Mouse (Mus musculus) embryonic facial prominence, embryonic 10.5 days (tissue): ENCODE results near the gene Kcnj9. TPM values are rescaled to one million over a fixed set of nuclear protein-coding genes. Genes with fewer than 3 reads are reported as not detected.
A peak's percentile ranks its signal among the peaks of the same experiment; 100 is the strongest.

Source experiments
- DNase-seq: peaks from one replicate; pipeline ENCODE4 v3.0.0-alpha.2; 2017; ENCODE audit warnings: low spot score
- H3K27ac ChIP-seq: fragments of 300-500 bp; sonication (generic); replicated peaks from 2 replicates; pipeline ENCODE4 v1.5.1; 2016; ENCODE audit warnings: mild to moderate bottlenecking
- H3K27me3 ChIP-seq: fragments of 300-500 bp; sonication (generic); replicated peaks from 2 replicates; pipeline ENCODE4 v1.6.1; 2016; ENCODE audit warnings: low read depth, mild to moderate bottlenecking; ENCODE audit not compliant: poor library complexity, severe bottlenecking
- H3K36me3 ChIP-seq: fragments of 300-500 bp; sonication (generic); replicated peaks from 2 replicates; pipeline ENCODE4 v1.6.1; 2016; ENCODE audit warnings: mild to moderate bottlenecking, moderate library complexity
- H3K4me1 ChIP-seq: fragments of 300-500 bp; sonication (generic); 2 replicates; pipeline ENCODE4 v1.6.1; 2016
- H3K4me3 ChIP-seq: fragments of 300-500 bp; sonication (generic); 2 replicates; pipeline ENCODE4 v1.5.1; 2016; ENCODE audit warnings: mild to moderate bottlenecking, moderate library complexity
- H3K9me3 ChIP-seq: fragments of 300-500 bp; sonication (generic); 2 replicates; pipeline ENCODE4 v1.6.1; 2016; ENCODE audit warnings: mild to moderate bottlenecking
- WGBS: fragments of 180-500 bp; shearing (Covaris S2); methylation state at CpG from one replicate; pipeline ENCODE4 v1.1.7; 2016; 5-methylcytosine and 5-hydroxymethylcytosine counted together
- polyA plus RNA-seq: library from polyadenylated mRNA; unstranded; fragments of >200 nt; fragmentation: Nextera tagmentation; extraction: Ambion mirVana; gene quantifications from 2 replicates; pipeline ENCODE4 v1.2.1, GENCODE M21; 2016

Gene Kcnj9
- 0.10 and 0.11 TPM in 2 replicates for polyA plus RNA-seq

DNA sequence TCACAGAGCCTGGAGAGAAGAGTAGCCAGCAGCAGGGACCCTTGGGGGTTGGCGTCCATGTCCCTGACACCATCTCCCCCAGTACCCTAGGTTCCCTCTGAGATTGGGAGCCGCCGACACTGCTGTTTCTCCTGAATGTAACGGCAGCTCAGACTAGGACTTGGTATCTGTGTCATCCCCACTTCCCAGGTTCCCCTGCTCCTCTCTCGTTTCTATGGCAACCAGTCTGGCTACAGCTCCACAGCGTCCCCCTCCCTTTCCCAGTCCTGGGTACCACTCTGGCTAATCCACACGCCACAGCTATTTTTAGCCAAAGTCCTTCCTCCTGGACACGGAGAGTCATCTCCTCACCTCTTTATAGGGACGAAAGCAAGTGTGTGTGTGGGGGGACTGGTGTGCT, at the start of gene Kcnj9:
TSS of gene Kcnj9 (minus strand) at position 188 of the 400 bp plus-strand sequence.
- H3K4me1 ChIP-seq: peaks cover 19% of the 10 kb centered on the region
- peaks cover 88% of the 10 kb centered on the region for H3K27me3 ChIP-seq
- no peak within 1 kb of the TSS for H3K4me3 ChIP-seq
- H3K9me3 ChIP-seq: no peaks in the 10 kb centered on the region
- H3K36me3 ChIP-seq: no peaks in the 10 kb centered on the region
- H3K27ac ChIP-seq: no peak within 1 kb of the TSS
- WGBS: 36% methylated on average over 9 of the region's 9 CpGs
- no peak for DNase-seq

GRCm38 (mm10) chr1:172376758-172377458, 47.8 kb upstream of the Kcnj9 start:
- no peak for DNase-seq
- Histone ChIP-seq H3K4me1 (peaks cover 29% of the 10 kb centered on the region), H3K4me3 (peak overlapping the region; percentile 98), H3K36me3 (peaks cover 42% of the 10 kb centered on the region), H3K27ac (peak overlapping the region; percentile 84), H3K9me3 (no peaks in the 10 kb centered on the region), H3K27me3 (no peaks in the 10 kb centered on the region)
- 3% methylated on average over 62 of the region's 62 CpGs for WGBS

DNA sequence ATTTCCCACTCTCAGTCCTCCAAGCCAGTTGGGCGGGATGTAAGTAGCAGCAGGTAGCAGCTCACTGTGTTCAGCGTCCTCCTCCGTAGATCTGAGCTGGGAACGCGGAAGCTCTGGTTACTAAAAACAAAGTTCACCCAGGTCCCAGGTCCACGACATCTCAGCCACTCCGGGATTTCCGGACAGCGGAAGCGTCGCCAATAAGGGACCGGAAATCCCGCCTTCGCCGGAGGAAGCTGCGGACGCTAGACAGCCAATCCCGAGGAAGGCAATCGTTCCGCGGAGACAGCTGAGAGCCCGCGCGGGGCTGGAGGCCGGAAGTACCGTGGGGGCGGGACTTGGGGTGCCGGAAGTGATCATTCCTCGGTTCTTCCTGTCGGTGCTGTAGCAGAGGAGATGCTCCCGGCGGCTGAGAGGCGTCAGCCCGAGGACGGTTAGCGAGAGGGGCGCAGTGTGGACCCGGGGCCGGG, 47.1 kb upstream of the Kcnj9 start, which contains the start of gene Pigm:
TSS of gene Pigm (plus strand) at position 349 of the 470 bp plus-strand sequence.
- DNase-seq: peak; percentile 98
- Histone ChIP-seq H3K27ac (peak within 1 kb of the TSS; percentile 84), H3K4me3 (peak within 1 kb of the TSS; percentile 98), H3K27me3 (no peaks in the 10 kb centered on the region), H3K36me3 (peaks cover 35% of the 10 kb centered on the region), H3K9me3 (no peaks in the 10 kb centered on the region), H3K4me1 (peaks cover 29% of the 10 kb centered on the region)
- under 1% methylated on average over 39 of the region's 39 CpGs for WGBS

DNA sequence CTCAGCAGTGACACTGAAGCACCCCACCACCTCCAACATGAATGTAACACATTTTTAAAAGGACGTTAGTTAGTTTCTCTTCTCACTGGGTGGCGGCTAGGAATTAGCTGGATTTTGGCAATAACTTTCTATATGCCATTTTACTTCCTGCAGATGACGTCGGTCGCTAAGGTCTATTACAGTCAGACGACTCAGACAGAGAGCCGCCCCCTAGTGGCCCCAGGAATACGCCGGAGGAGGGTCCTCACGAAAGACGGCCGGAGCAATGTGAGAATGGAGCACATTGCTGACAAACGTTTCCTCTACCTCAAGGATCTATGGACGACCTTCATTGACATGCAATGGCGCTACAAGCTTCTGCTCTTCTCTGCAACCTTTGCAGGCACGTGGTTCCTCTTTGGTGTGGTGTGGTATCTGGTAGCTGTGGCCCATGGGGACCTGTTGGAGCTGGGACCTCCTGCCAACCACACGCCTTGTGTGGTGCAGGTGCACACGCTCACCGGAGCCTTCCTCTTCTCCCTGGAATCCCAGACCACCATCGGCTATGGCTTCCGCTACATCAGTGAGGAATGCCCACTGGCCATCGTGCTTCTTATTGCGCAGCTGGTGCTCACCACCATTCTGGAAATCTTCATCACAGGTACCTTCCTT, 39.8 kb upstream of the Kcnj9 start:
- H3K27ac ChIP-seq: no peak overlapping the region
- H3K36me3 ChIP-seq: no peaks in the 10 kb centered on the region
- peak; percentile 77 for DNase-seq
- peaks cover 11% of the 10 kb centered on the region; the same call in 1 of the 2 replicates for H3K4me1 ChIP-seq
- H3K9me3 ChIP-seq: no peaks in the 10 kb centered on the region
- 30% methylated on average over 23 of the region's 23 CpGs for WGBS
- H3K27me3 ChIP-seq: peaks cover 14% of the 10 kb centered on the region
- H3K4me3 ChIP-seq: peak overlapping the region; percentile 26

DNA sequence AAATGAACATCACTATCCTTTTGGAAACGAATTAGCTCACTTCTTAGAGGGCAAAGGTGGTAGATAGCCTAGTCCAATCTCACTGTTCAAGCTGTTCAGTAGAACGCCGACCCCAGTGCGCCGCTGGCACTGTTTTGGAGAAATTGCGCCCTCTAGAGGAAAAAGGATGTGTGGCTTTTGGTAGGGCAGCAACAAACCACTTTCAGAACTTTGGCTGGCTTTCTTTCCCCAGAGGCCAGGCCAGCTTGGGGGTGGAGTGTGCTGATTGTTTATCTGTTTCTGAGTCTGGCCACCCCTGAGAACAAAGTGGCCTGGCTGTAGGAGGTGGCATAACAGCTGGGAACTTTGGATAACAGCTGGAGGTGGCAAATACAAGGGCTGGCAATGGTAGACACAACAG, 35.6 kb upstream of the Kcnj9 start:
- Histone ChIP-seq H3K27me3 (peaks cover 22% of the 10 kb centered on the region), H3K9me3 (no peaks in the 10 kb centered on the region), H3K36me3 (no peaks in the 10 kb centered on the region), H3K4me3 (no peak overlapping the region), H3K4me1 (peaks cover 11% of the 10 kb centered on the region; the same call in 1 of the 2 replicates), H3K27ac (no peak overlapping the region)
- 14% methylated on average over 6 of the region's 6 CpGs for WGBS
- DNase-seq: peak; percentile 62

GRCm38 (mm10) chr1:172358341-172358740, 29.2 kb upstream of the Kcnj9 start:
- Histone ChIP-seq H3K36me3 (no peaks in the 10 kb centered on the region), H3K27ac (no peak overlapping the region), H3K4me3 (no peak overlapping the region), H3K9me3 (no peaks in the 10 kb centered on the region), H3K27me3 (peaks cover 57% of the 10 kb centered on the region), H3K4me1 (peaks cover 18% of the 10 kb centered on the region)
- no peak for DNase-seq
- 81% methylated on average over 10 of the region's 10 CpGs for WGBS

- DNase-seq: peak; percentile 62
- Histone ChIP-seq H3K27ac (no peak overlapping the region), H3K4me1 (peaks cover 18% of the 10 kb centered on the region), H3K9me3 (no peaks in the 10 kb centered on the region), H3K36me3 (no peaks in the 10 kb centered on the region), H3K27me3 (peaks cover 65% of the 10 kb centered on the region), H3K4me3 (no peak overlapping the region)
- WGBS: 0% methylated on average over 1 of the region's 1 CpGs
Measured at GRCm38 (mm10) chr1:172357550-172357949, 28.4 kb upstream of the Kcnj9 start.

DNA sequence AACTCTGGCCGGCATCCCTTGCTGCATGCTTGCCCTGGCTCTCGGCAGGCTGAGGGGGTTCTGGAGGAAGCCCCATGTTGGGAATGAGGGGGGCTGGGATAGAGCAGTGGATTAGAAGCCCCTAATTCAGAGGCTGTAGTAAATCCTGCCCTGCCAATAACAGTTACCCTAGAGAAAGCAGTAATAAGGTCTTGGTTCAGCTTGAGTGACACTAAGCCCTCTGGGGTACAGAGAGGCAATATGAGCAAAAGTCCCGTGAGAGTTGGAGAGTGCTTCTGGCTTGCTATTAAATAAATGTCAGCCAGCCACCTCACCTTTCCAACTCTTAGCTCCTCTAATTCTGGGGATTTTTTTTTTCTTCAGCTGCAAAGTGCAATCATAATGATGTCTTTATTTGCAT, 26.2 kb upstream of the Kcnj9 start:
- Histone ChIP-seq H3K4me3 (no peak overlapping the region), H3K4me1 (peaks cover 33% of the 10 kb centered on the region), H3K9me3 (no peaks in the 10 kb centered on the region), H3K27me3 (peaks cover 78% of the 10 kb centered on the region), H3K36me3 (no peaks in the 10 kb centered on the region), H3K27ac (no peak overlapping the region)
- 40% methylated on average over 3 of the region's 3 CpGs for WGBS
- no peak for DNase-seq

GRCm38 (mm10) chr1:172352453-172352852, 23.3 kb upstream of the Kcnj9 start:
- Histone ChIP-seq H3K9me3 (no peaks in the 10 kb centered on the region), H3K27ac (no peak overlapping the region), H3K36me3 (no peaks in the 10 kb centered on the region), H3K27me3 (peaks cover 76% of the 10 kb centered on the region), H3K4me1 (peaks cover 38% of the 10 kb centered on the region), H3K4me3 (no peak overlapping the region)
- DNase-seq: no peak
- 85% methylated on average over 3 of the region's 3 CpGs for WGBS

GRCm38 (mm10) chr1:172352001-172352400, 22.9 kb upstream of the Kcnj9 start:
- H3K36me3 ChIP-seq: no peaks in the 10 kb centered on the region
- no peaks in the 10 kb centered on the region for H3K9me3 ChIP-seq
- peaks cover 38% of the 10 kb centered on the region for H3K4me1 ChIP-seq
- DNase-seq: no peak
- 79% methylated on average over 6 of the region's 6 CpGs for WGBS
- peak overlapping the region; percentile 82; the same call in 1 of the 2 replicates for H3K27ac ChIP-seq
- peaks cover 72% of the 10 kb centered on the region for H3K27me3 ChIP-seq
- no peak overlapping the region for H3K4me3 ChIP-seq

GRCm38 (mm10) chr1:172349916-172350812, 21.0 kb upstream of the Kcnj9 start:
- peak overlapping the region; percentile 82 for H3K27ac ChIP-seq
- no peaks in the 10 kb centered on the region for H3K36me3 ChIP-seq
- peak overlapping the region; percentile 23; the same call in 1 of the 2 replicates for H3K4me3 ChIP-seq

GRCm38 (mm10) chr1:172349504-172349903, 20.4 kb upstream of the Kcnj9 start:
- no peak for DNase-seq
- H3K36me3 ChIP-seq: no peaks in the 10 kb centered on the region
- H3K27ac ChIP-seq: peak overlapping the region; percentile 82
- no peaks in the 10 kb centered on the region for H3K9me3 ChIP-seq
- 48% methylated on average over 5 of the region's 5 CpGs for WGBS
- no peak overlapping the region for H3K4me3 ChIP-seq
- peaks cover 30% of the 10 kb centered on the region for H3K4me1 ChIP-seq
- peaks cover 61% of the 10 kb centered on the region for H3K27me3 ChIP-seq

More at GRCm38 (mm10) chr1:172349916-172350812, 21.0 kb upstream of the Kcnj9 start:
- peaks cover 68% of the 10 kb centered on the region for H3K27me3 ChIP-seq
- whole genome bisulfite sequencing: 5% methylated on average over 19 of the region's 19 CpGs
- no peaks in the 10 kb centered on the region for H3K9me3 ChIP-seq
- H3K4me1 ChIP-seq: peaks cover 31% of the 10 kb centered on the region
- DNase-seq: peak; percentile 81
